Mouse (Mus musculus) MN1 (cell line): Measurements from ENCODE around the gene Dhx8.

Experiments used
- DNase-seq: peaks from one replicate; pipeline ENCODE4 v3.0.0-alpha.2; 2016; ENCODE audit warnings: low spot score

Gene Dhx8

GRCm38 (mm10) chr11:101756616-101757015 lies 23.9 kb downstream of the Dhx8 start:
- DNase-seq, result no peak

GRCm38 (mm10) chr11:101757366-101757765 lies 24.6 kb downstream of the Dhx8 start:
- DNase-seq, result no peak

- DNase-seq, result no peak
Observed at GRCm38 (mm10) chr11:101758431-101758830, 25.7 kb downstream of the Dhx8 start.

- no peak for DNase-seq
Observed at GRCm38 (mm10) chr11:101759530-101759929, 26.8 kb downstream of the Dhx8 start.

GRCm38 (mm10) chr11:101763723-101764122 lies 31.0 kb downstream of the Dhx8 start:
- DNase-seq, result peak; percentile 83

GRCm38 (mm10) chr11:101764546-101764945 lies 31.8 kb downstream of the Dhx8 start:
- peak; percentile 50 for DNase-seq

GRCm38 (mm10) chr11:101767326-101767725 lies 34.6 kb downstream of the Dhx8 start:
- peak; percentile 54 for DNase-seq

GRCm38 (mm10) chr11:101768721-101769120 lies 36.0 kb downstream of the Dhx8 start:
- no peak for DNase-seq

- no peak for DNase-seq
Observed at GRCm38 (mm10) chr11:101770266-101770665, 37.5 kb downstream of the Dhx8 start.

GRCm38 (mm10) chr11:101772027-101772426 lies 39.3 kb downstream of the Dhx8 start:
- DNase-seq, result peak; percentile 21

GRCm38 (mm10) chr11:101772449-101772848 lies 39.7 kb downstream of the Dhx8 start:
- peak; percentile 75 for DNase-seq

- no peak for DNase-seq
Observed at GRCm38 (mm10) chr11:101776846-101777245, 44.1 kb downstream of the Dhx8 start.

GRCm38 (mm10) chr11:101783135-101783534 lies 50.4 kb downstream of the Dhx8 start:
- DNase-seq, result no peak

- peak; percentile 60 for DNase-seq
Observed at GRCm38 (mm10) chr11:101783584-101783983, 50.9 kb downstream of the Dhx8 start.

GRCm38 (mm10) chr11:101784072-101784471 lies 51.4 kb downstream of the Dhx8 start:
- peak; percentile 39 for DNase-seq

- peak; percentile 78 for DNase-seq
Observed at GRCm38 (mm10) chr11:101784488-101785142, 51.9 kb downstream of the Dhx8 start.

- peak; percentile 95 for DNase-seq
Observed at GRCm38 (mm10) chr11:101785143-101785851, 52.6 kb downstream of the Dhx8 start, which contains the start of gene Etv4. TSS of gene Etv4 (minus strand) at chr11:101785371.

- DNase-seq, result peak; percentile 25
Observed at GRCm38 (mm10) chr11:101785852-101786205, 53.1 kb downstream of the Dhx8 start.

GRCm38 (mm10) chr11:101786651-101787050 lies 53.9 kb downstream of the Dhx8 start:
- no peak for DNase-seq

- no peak for DNase-seq
Observed at GRCm38 (mm10) chr11:101787432-101787831, 54.7 kb downstream of the Dhx8 start.

GRCm38 (mm10) chr11:101790811-101791526 lies 58.2 kb downstream of the Dhx8 start:
- DNase-seq, result peak; percentile 64

- no peak for DNase-seq
Observed at GRCm38 (mm10) chr11:101797355-101797754, 64.6 kb downstream of the Dhx8 start.

- DNase-seq, result no peak
Observed at GRCm38 (mm10) chr11:101798083-101798482, 65.4 kb downstream of the Dhx8 start.
